Mouse (Mus musculus) hindbrain, embryonic 15.5 days (tissue): Measurements from ENCODE around the gene Lrrc40. TPM values are rescaled to one million over a fixed set of nuclear protein-coding genes. Genes with fewer than 3 reads are reported as not detected.
"Not testable (repeated sequence)": the region's sequence is repeated elsewhere in the genome, so short reads cannot be mapped to it uniquely, and the experiment has no call there.

Experiments used
- ATAC-seq: fragments of 200-750 bp; cut with Nextera tagmentation; 2 replicates; pipeline ENCODE4 v1.8.0; 2017; ENCODE audit warnings: low read depth, moderate number of reproducible peaks, moderate TSS enrichment; ENCODE audit not compliant: low FRiP score
- H3K27ac ChIP-seq: fragments of 300-500 bp; sonication (generic); replicated peaks from 2 replicates; pipeline ENCODE4 v1.5.1; 2015; ENCODE audit warnings: mild to moderate bottlenecking, inconsistent platforms
- H3K27me3 ChIP-seq: fragments of 300-500 bp; sonication (generic); 2 replicates; pipeline ENCODE4 v1.6.1; 2015; ENCODE audit warnings: control low read depth, inconsistent platforms
- H3K36me3 ChIP-seq: fragments of 300-500 bp; sonication (generic); 2 replicates; pipeline ENCODE4 v1.6.1; 2015; ENCODE audit warnings: control low read depth, inconsistent platforms
- H3K4me1 ChIP-seq: fragments of 300-500 bp; sonication (generic); replicated peaks from 2 replicates; pipeline ENCODE4 v1.6.1; 2015; ENCODE audit warnings: control low read depth, inconsistent platforms
- H3K4me2 ChIP-seq: fragments of 300-500 bp; sonication (generic); 2 replicates; pipeline ENCODE4 v1.6.1; 2015; ENCODE audit warnings: moderate library complexity, mild to moderate bottlenecking, inconsistent platforms
- H3K4me3 ChIP-seq: fragments of 300-500 bp; sonication (generic); 2 replicates; pipeline ENCODE4 v1.5.1; 2015; ENCODE audit warnings: mild to moderate bottlenecking, inconsistent platforms
- H3K9ac ChIP-seq: fragments of 300-500 bp; sonication (generic); 2 replicates; pipeline ENCODE4 v1.6.1; 2015; ENCODE audit warnings: inconsistent platforms
- H3K9me3 ChIP-seq: fragments of 300-500 bp; sonication (generic); 2 replicates; pipeline ENCODE4 v1.6.1; 2016; ENCODE audit warnings: control low read depth, inconsistent platforms
- WGBS: fragments of 180-500 bp; shearing (Covaris S2); methylation state at CpG from one replicate; pipeline ENCODE4 v1.1.7; 2015; 5-methylcytosine and 5-hydroxymethylcytosine counted together
- polyA plus RNA-seq: library from polyadenylated mRNA; unstranded; fragments of >200 nt; fragmentation: Nextera tagmentation; extraction: Ambion mirVana; gene quantifications from 2 replicates; pipeline ENCODE4 v1.2.1, GENCODE M21; 2015

The Lrrc40 gene
- polyA plus RNA-seq, 1 experiment from 2014 or later = 51.2 TPM

- not testable (repeated sequence) for H3K4me1 ChIP-seq, H3K9ac ChIP-seq, H3K27ac ChIP-seq, H3K4me3 ChIP-seq, H3K27me3 ChIP-seq, H3K4me2 ChIP-seq, ATAC-seq, H3K36me3 ChIP-seq, H3K9me3 ChIP-seq
- whole genome bisulfite sequencing = 76% methylated on average over 1 of the region's 1 CpGs
Observed at GRCm38 (mm10) chr3:158102530-158102929, 66.1 kb downstream of the Lrrc40 start.

DNA sequence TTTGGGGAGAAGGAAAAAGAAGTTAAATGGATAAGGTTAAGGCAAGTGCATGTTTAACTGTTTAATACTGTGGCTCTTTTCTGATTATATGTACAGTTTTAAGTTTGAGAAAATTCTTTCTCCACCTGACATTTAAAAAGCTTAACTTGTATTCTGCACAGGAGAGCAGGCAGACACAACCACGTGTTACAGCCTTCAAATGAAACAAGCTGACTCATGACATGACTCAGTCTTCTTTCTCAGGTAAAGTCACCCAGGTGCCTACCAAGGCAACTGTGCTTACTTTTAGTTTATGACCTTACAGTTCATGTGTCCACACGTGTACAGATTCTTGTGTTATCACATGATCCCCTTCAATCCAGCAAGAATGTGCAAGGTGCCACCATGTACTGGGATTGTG, 67.0 kb downstream of the Lrrc40 start:
- no peak overlapping the region for H3K4me2 ChIP-seq
- no peak overlapping the region for H3K27ac ChIP-seq
- no peak overlapping the region for H3K4me3 ChIP-seq
- no peak for ATAC-seq
- no peaks in the 10 kb centered on the region for H3K27me3 ChIP-seq
- WGBS = 88% methylated on average over 2 of the region's 2 CpGs
- no peaks in the 10 kb centered on the region for H3K9me3 ChIP-seq
- no peak overlapping the region for H3K9ac ChIP-seq
- 0 out of 2 replicates have a peak, but pooled peaks cover 6% of the 10 kb centered on the region for H3K36me3 ChIP-seq
- H3K4me1 ChIP-seq = no peaks in the 10 kb centered on the region

GRCm38 (mm10) chr3:158105260-158105659, 68.8 kb downstream of the Lrrc40 start:
- Histone ChIP-seq H3K9ac (no peak overlapping the region), H3K9me3 (no peaks in the 10 kb centered on the region), H3K27me3 (no peaks in the 10 kb centered on the region), H3K36me3 (0 out of 2 replicates have a peak, but pooled peaks cover 6% of the 10 kb centered on the region), H3K27ac (no peak overlapping the region), H3K4me3 (no peak overlapping the region), H3K4me2 (no peak overlapping the region), H3K4me1 (no peaks in the 10 kb centered on the region)
- 70% methylated on average over 1 of the region's 1 CpGs for WGBS
- 0 out of 2 replicates have a peak, but pooled peaks have one; percentile 19 for ATAC-seq

Other genes with a start within 250 kb of the Lrrc40 start
- 2.8 and 3.5 TPM in 2 replicates for gene Cth, start 111.6 kb upstream of the Lrrc40 start, polyA plus RNA-seq
- gene Ankrd13c, start 89.4 kb upstream of the Lrrc40 start, polyA plus RNA-seq = 26.7 and 29.7 TPM in 2 replicates
- 230 and 231 TPM in 2 replicates for gene Srsf11, start within 50 bp of the Lrrc40 start, polyA plus RNA-seq